Mouse (Mus musculus): Measurements from ENCODE around the gene St3gal5. TPM values are rescaled to one million over a fixed set of nuclear protein-coding genes. Genes with fewer than 3 reads are reported as not detected.

Gene St3gal5
- total and polyA plus RNA-seq, 3 experiments = 24.4 to 51.8 TPM; not detected in 1

GRCm38 (mm10) chr6:72179562-72180502 is 82.4 kb downstream of the St3gal5 start:
- TF ChIP-seq SIN3A (IDR thresholded peaks at IDR 0.05; ENCODE audit: low read length) = no peak
- no peak for TF ChIP-seq ETS1 (IDR thresholded peaks at IDR 0.05; ENCODE audit: low read depth, low read length)
- TF ChIP-seq ZKSCAN1 (IDR thresholded peaks at IDR 0.05; ENCODE audit: low read depth, low read length) = no peak
- no peak for TF ChIP-seq USF1 (IDR thresholded peaks at IDR 0.05; ENCODE audit: low read depth, low read length)
- TF ChIP-seq CHD2 (IDR thresholded peaks at IDR 0.05; ENCODE audit: low read length) = no peak
- no peak for TF ChIP-seq MEF2A (IDR thresholded peaks at IDR 0.05; ENCODE audit: extremely low read depth, insufficient replicate concordance, low read depth, low read length, poor library complexity, severe bottlenecking)
- no peak for TF ChIP-seq MXI1 (IDR thresholded peaks at IDR 0.05; ENCODE audit: low read depth, low read length)
- H3K27me3 ChIP-seq (ENCODE audit: control insufficient read depth in 1 of 2, insufficient read depth in 2 of 2, low read length in 2 of 2) = peaks cover 3 to 7% of the 10 kb centered on the region in 2 experiments; a peak in 3 of 4 replicates

GRCm38 (mm10) chr6:72184576-72184975 is 87.2 kb downstream of the St3gal5 start:
- H3K9me3 ChIP-seq (replicated peaks; ENCODE audit: insufficient read depth, low read length) = no peaks in the 10 kb centered on the region
- H3K36me3 ChIP-seq (ENCODE audit: control insufficient read depth in 1 of 2, insufficient read depth in 2 of 2, low read length in 2 of 2) = no peaks in the 10 kb centered on the region; a peak in 1 of 4 replicates
- H3K9ac ChIP-seq (ENCODE audit: control insufficient read depth, low read depth, low read length, poor library complexity, severe bottlenecking) = no peak overlapping the region
- H3K4me3 ChIP-seq (ENCODE audit: control insufficient read depth in 1 of 2, insufficient read depth in 1 of 2, low read depth in 2 of 2, low read length in 2 of 2) = no peak overlapping the region
- peaks cover 3 to 5% of the 10 kb centered on the region in 2 experiments; a peak in 3 of 4 replicates for H3K27me3 ChIP-seq (ENCODE audit: control insufficient read depth in 1 of 2, insufficient read depth in 2 of 2, low read length in 2 of 2)
- DNase-seq (ENCODE audit: low read depth, low spot score) = peak; percentile 27
- H3K4me1 ChIP-seq (ENCODE audit: control insufficient read depth in 1 of 2, insufficient read depth in 2 of 2, low read length in 2 of 2) = 0 out of 4 replicates have a peak, but pooled peaks cover 0 to 9% of the 10 kb centered on the region in 2 experiments
- no peaks in the 10 kb centered on the region for H3K79me2 ChIP-seq (ENCODE audit: control insufficient read depth, insufficient read depth, low read length, poor library complexity)
- TF ChIP-seq NRF1 (IDR thresholded peaks at IDR 0.05; ENCODE audit: insufficient read depth, low read depth, low read length, poor library complexity, severe bottlenecking) (no peak), E2F4 (IDR thresholded peaks at IDR 0.05; ENCODE audit: borderline replicate concordance, low read depth, low read length) (no peak), EP300 (IDR thresholded peaks at IDR 0.05; ENCODE audit: low read depth in 1 of 2, low read length in 2 of 2) (peak in 1 of 2 experiments; percentile 30; a peak in 1 of 4 replicates), TCF12 (IDR thresholded peaks at IDR 0.05; ENCODE audit: low read depth, low read length) (no peak; the same call in 1 of the 2 replicates)
- H3K27ac ChIP-seq (ENCODE audit: control insufficient read depth, low read depth, low read length) = no peak overlapping the region

More at GRCm38 (mm10) chr6:72179562-72180502, 82.4 kb downstream of the St3gal5 start:
- Histone ChIP-seq H3K4me3 (ENCODE audit: control insufficient read depth in 1 of 2, insufficient read depth in 1 of 2, low read depth in 2 of 2, low read length in 2 of 2) (no peak overlapping the region), H3K4me1 (ENCODE audit: control insufficient read depth in 1 of 2, insufficient read depth in 2 of 2, low read length in 2 of 2) (0 out of 4 replicates have a peak, but pooled peaks cover 0 to 6% of the 10 kb centered on the region in 2 experiments), H3K27ac (ENCODE audit: control insufficient read depth, low read depth, low read length) (no peak overlapping the region), H3K9me3 (replicated peaks; ENCODE audit: insufficient read depth, low read length) (no peaks in the 10 kb centered on the region), H3K9ac (ENCODE audit: control insufficient read depth, low read depth, low read length, poor library complexity, severe bottlenecking) (no peak overlapping the region), H3K79me2 (ENCODE audit: control insufficient read depth, insufficient read depth, low read length, poor library complexity) (no peaks in the 10 kb centered on the region), H3K36me3 (ENCODE audit: control insufficient read depth in 1 of 2, insufficient read depth in 2 of 2, low read length in 2 of 2) (no peaks in the 10 kb centered on the region; a peak in 1 of 4 replicates)
- DNase-seq (ENCODE audit: low read depth, low spot score) = no peak
